Mouse (Mus musculus): ENCODE results near the gene Snrnp40. TPM values are rescaled to one million over a fixed set of nuclear protein-coding genes. Genes with fewer than 3 reads are reported as not detected.
A peak's percentile ranks its signal among the peaks of the same experiment; 100 is the strongest.

The Snrnp40 gene
- 165 and 173 TPM in 2 replicates for polyA plus RNA-seq (2015; fragmentation: Nextera tagmentation; extraction: Ambion mirVana)

DNA sequence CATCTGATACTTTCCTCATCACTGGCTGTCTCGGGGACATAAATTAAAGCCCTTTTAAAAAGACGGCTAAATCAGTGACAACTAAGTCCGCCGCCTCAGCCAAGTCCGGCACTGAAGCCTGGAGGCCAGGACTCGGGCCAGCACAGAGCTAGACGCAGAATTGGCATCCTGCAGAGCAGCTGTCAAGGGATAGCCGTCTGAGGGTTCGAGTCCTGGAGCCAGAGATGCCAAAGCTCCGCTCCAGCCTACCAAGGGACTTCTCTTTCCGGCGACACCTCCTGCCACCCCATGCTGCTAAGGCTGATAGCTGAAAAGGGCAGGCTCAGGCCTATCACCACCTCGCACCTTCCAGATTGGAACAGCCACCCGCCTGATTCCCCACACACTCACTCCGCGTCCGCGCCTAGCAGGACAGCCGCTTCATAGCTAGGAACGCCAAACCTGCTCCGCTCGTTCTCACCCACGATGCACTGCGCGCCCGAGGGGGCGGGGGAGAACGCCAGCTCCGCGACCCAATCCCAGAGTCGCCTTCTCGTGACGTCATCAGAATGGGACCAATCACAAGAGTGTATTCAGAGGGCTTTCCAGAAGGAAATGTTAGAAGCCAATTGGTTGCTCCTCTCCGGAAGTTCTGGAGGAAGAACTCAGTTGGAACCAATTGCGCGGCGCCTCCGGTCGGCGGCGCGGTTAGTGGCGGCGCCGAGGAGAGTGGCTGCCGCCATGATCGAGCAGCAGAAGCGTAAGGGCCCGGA, at the start of gene Snrnp40, which contains the start of gene Zcchc17:
TSS of gene Snrnp40 (plus strand) at position 647 of the 752 bp plus-strand sequence.
TSS of gene Zcchc17 (minus strand) at position 458 of the 752 bp plus-strand sequence.
- Histone ChIP-seq H3K4me2 (peak within 1 kb of the TSS; percentile 84), H3K9me3 (replicated peaks) (no peaks in the 10 kb centered on the region), H3K27ac (peak within 1 kb of the TSS; percentile 81), H3K27me3 (no peaks in the 10 kb centered on the region), H3K9ac (peak within 1 kb of the TSS; percentile 93), H3K36me3 (peaks cover 35% of the 10 kb centered on the region), H3K4me1 (peaks cover 23% of the 10 kb centered on the region), H3K4me3 (replicated peaks) (peak within 1 kb of the TSS; percentile 87)
- ATAC-seq (replicated peaks; ENCODE audit: low FRiP score): peak; percentile 99
- WGBS: under 1% methylated on average over 49 of the region's 49 CpGs

DNA sequence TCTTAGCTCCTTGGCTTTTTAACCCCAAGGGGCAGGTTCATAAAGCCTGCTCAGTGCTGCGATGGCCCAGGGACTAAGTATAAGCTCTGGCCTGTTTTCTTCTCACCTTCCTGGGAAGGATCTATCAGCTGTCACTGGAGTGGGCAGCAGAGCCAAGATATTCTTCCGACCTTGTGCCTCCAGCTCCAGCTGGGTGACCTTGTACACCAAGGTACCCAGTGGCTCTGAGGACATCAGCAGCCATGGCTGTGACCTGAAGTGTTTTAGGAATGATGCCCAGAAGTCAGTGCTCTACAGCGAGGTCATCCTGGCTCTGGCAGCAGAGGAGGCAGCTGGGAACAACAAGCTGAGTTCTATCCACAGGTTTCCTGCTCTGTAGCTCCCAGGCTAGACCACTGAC, 47.4 kb upstream of the Snrnp40 start:
- 88% methylated on average over 3 of the region's 3 CpGs for whole genome bisulfite sequencing
- H3K27me3 ChIP-seq: peaks cover 38% of the 10 kb centered on the region
- no peak for ATAC-seq (replicated peaks; ENCODE audit: low FRiP score)

GRCm38 (mm10) chr4:130313552-130313951, 46.4 kb upstream of the Snrnp40 start:
- Histone ChIP-seq H3K36me3 (peaks cover 26% of the 10 kb centered on the region), H3K27me3 (peaks cover 28% of the 10 kb centered on the region), H3K4me1 (peaks cover 25% of the 10 kb centered on the region), H3K27ac (no peak overlapping the region), H3K9me3 (replicated peaks) (no peaks in the 10 kb centered on the region), H3K4me2 (no peak overlapping the region), H3K9ac (no peak overlapping the region), H3K4me3 (replicated peaks) (no peak overlapping the region)
- no peak for ATAC-seq (replicated peaks; ENCODE audit: low FRiP score)
- 87% methylated on average over 4 of the region's 4 CpGs for WGBS

More for the DNA sequence above, 47.4 kb upstream of the Snrnp40 start:
- peaks cover 36% of the 10 kb centered on the region for H3K4me1 ChIP-seq
- no peak overlapping the region for H3K9ac ChIP-seq
- H3K27ac ChIP-seq: no peak overlapping the region
- no peak overlapping the region for H3K4me3 ChIP-seq (replicated peaks)
- H3K9me3 ChIP-seq (replicated peaks): no peaks in the 10 kb centered on the region
- no peak overlapping the region for H3K4me2 ChIP-seq
- peaks cover 22% of the 10 kb centered on the region for H3K36me3 ChIP-seq

DNA sequence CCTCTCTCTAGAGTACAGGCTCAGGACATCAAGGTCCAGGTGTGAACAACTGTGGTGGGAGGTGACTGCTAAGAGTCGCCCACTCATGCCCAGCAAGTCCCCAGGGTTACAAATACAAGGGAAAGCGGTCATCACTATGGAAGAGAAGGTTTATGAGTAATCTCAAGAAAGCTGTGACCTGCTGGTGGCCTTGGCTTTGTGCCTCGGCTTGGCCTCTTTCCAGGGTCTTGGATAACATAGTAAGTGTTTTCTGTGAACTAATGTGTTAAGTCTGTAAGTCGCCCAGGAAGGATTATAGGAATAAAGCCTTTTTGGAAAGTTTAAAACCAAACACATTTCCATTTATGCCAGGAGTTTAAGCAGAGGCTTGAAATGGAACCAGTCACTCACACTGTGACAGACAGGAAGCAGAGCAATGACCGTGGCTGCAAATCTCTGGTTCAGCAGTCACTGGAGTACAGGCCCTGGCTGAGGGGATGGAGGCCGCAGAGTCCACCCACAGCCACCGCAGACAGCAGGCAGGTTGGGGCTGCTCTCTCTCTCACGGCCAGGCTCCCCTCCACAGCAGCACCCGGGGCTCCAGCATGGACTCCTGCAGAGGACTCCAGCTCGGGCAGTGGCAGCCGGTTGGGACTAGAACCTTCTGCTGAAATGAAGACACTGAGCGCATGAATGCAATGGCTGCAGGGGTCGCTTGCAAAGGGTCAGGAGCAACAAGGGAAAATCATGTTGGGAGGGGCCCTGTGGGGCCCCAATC, 44.0 kb upstream of the Snrnp40 start:
- H3K27ac ChIP-seq: peak overlapping the region; percentile 74
- WGBS: 56% methylated on average over 13 of the region's 13 CpGs

GRCm38 (mm10) chr4:130316691-130317090, 43.2 kb upstream of the Snrnp40 start:
- WGBS: 83% methylated on average over 10 of the region's 10 CpGs
- Histone ChIP-seq H3K9ac (no peak overlapping the region), H3K27me3 (no peaks in the 10 kb centered on the region), H3K36me3 (peaks cover 46% of the 10 kb centered on the region), H3K4me3 (replicated peaks) (no peak overlapping the region), H3K27ac (peak overlapping the region; percentile 74; the same call in 1 of the 2 replicates), H3K4me1 (peaks cover 17% of the 10 kb centered on the region), H3K9me3 (replicated peaks) (no peaks in the 10 kb centered on the region), H3K4me2 (no peak overlapping the region)
- no peak for ATAC-seq (replicated peaks; ENCODE audit: low FRiP score)

More for the DNA sequence above, 44.0 kb upstream of the Snrnp40 start:
- H3K9ac ChIP-seq: no peak overlapping the region
- no peak overlapping the region for H3K4me2 ChIP-seq
- H3K27me3 ChIP-seq: peaks cover 4% of the 10 kb centered on the region; the same call in 1 of the 2 replicates
- peaks cover 41% of the 10 kb centered on the region for H3K36me3 ChIP-seq
- no peak overlapping the region for H3K4me3 ChIP-seq (replicated peaks)
- no peaks in the 10 kb centered on the region for H3K9me3 ChIP-seq (replicated peaks)
- H3K4me1 ChIP-seq: peaks cover 17% of the 10 kb centered on the region
- ATAC-seq (replicated peaks; ENCODE audit: low FRiP score): 0 out of 2 replicates have a peak, but pooled peaks have one; percentile 64

- H3K27me3 ChIP-seq: no peaks in the 10 kb centered on the region
- H3K4me3 ChIP-seq (replicated peaks): no peak overlapping the region
- H3K4me1 ChIP-seq: peaks cover 17% of the 10 kb centered on the region
- H3K9ac ChIP-seq: no peak overlapping the region
- no peak overlapping the region for H3K27ac ChIP-seq
- ATAC-seq (replicated peaks; ENCODE audit: low FRiP score): no peak
- peaks cover 59% of the 10 kb centered on the region for H3K36me3 ChIP-seq
- no peak overlapping the region for H3K4me2 ChIP-seq
- no peaks in the 10 kb centered on the region for H3K9me3 ChIP-seq (replicated peaks)
- 68% methylated on average over 3 of the region's 3 CpGs for WGBS
These were observed 41.8 kb upstream of the Snrnp40 start for GRCm38 (mm10) chr4:130318122-130318521.

- Histone ChIP-seq H3K4me1 (peaks cover 17% of the 10 kb centered on the region), H3K9me3 (replicated peaks) (no peaks in the 10 kb centered on the region), H3K36me3 (peaks cover 66% of the 10 kb centered on the region), H3K27ac (no peak overlapping the region), H3K9ac (no peak overlapping the region), H3K4me3 (replicated peaks) (no peak overlapping the region), H3K4me2 (no peak overlapping the region), H3K27me3 (no peaks in the 10 kb centered on the region)
- no peak for ATAC-seq (replicated peaks; ENCODE audit: low FRiP score)
- 85% methylated on average over 7 of the region's 7 CpGs for WGBS
These were observed 40.4 kb upstream of the Snrnp40 start for GRCm38 (mm10) chr4:130319564-130319963.

GRCm38 (mm10) chr4:130321640-130322039, 38.3 kb upstream of the Snrnp40 start:
- 89% methylated on average over 7 of the region's 7 CpGs for WGBS
- Histone ChIP-seq H3K9me3 (replicated peaks) (no peaks in the 10 kb centered on the region), H3K27ac (no peak overlapping the region), H3K27me3 (no peaks in the 10 kb centered on the region), H3K4me1 (peaks cover 3% of the 10 kb centered on the region), H3K9ac (no peak overlapping the region), H3K4me3 (replicated peaks) (no peak overlapping the region), H3K36me3 (peaks cover 77% of the 10 kb centered on the region), H3K4me2 (no peak overlapping the region)
- ATAC-seq (replicated peaks; ENCODE audit: low FRiP score): no peak

GRCm38 (mm10) chr4:130322567-130322966, 37.4 kb upstream of the Snrnp40 start:
- Histone ChIP-seq H3K9me3 (replicated peaks) (no peaks in the 10 kb centered on the region), H3K27ac (no peak overlapping the region), H3K4me1 (peaks cover 4% of the 10 kb centered on the region; the same call in 1 of the 2 replicates), H3K4me3 (replicated peaks) (no peak overlapping the region), H3K9ac (no peak overlapping the region), H3K4me2 (no peak overlapping the region), H3K36me3 (peaks cover 79% of the 10 kb centered on the region), H3K27me3 (no peaks in the 10 kb centered on the region)
- WGBS: 82% methylated on average over 7 of the region's 7 CpGs
- ATAC-seq (replicated peaks; ENCODE audit: low FRiP score): no peak

- Histone ChIP-seq H3K9me3 (replicated peaks) (no peaks in the 10 kb centered on the region), H3K4me3 (replicated peaks) (no peak overlapping the region), H3K36me3 (peaks cover 85% of the 10 kb centered on the region), H3K4me2 (no peak overlapping the region), H3K4me1 (peaks cover 6% of the 10 kb centered on the region; the same call in 1 of the 2 replicates), H3K27me3 (no peaks in the 10 kb centered on the region), H3K27ac (no peak overlapping the region), H3K9ac (no peak overlapping the region)
- WGBS: 75% methylated on average over 1 of the region's 1 CpGs
- ATAC-seq (replicated peaks; ENCODE audit: low FRiP score): no peak
These were observed 36.8 kb upstream of the Snrnp40 start for GRCm38 (mm10) chr4:130323165-130323564.

GRCm38 (mm10) chr4:130323607-130324006, 36.3 kb upstream of the Snrnp40 start:
- H3K27me3 ChIP-seq: no peaks in the 10 kb centered on the region
- no peak overlapping the region for H3K4me2 ChIP-seq
- H3K9ac ChIP-seq: no peak overlapping the region
- no peaks in the 10 kb centered on the region for H3K9me3 ChIP-seq (replicated peaks)
- H3K36me3 ChIP-seq: peaks cover 85% of the 10 kb centered on the region
- H3K4me3 ChIP-seq (replicated peaks): no peak overlapping the region
- H3K4me1 ChIP-seq: peaks cover 6% of the 10 kb centered on the region; the same call in 1 of the 2 replicates
- ATAC-seq (replicated peaks; ENCODE audit: low FRiP score): no peak
- 69% methylated on average over 5 of the region's 5 CpGs for WGBS
- no peak overlapping the region for H3K27ac ChIP-seq

DNA sequence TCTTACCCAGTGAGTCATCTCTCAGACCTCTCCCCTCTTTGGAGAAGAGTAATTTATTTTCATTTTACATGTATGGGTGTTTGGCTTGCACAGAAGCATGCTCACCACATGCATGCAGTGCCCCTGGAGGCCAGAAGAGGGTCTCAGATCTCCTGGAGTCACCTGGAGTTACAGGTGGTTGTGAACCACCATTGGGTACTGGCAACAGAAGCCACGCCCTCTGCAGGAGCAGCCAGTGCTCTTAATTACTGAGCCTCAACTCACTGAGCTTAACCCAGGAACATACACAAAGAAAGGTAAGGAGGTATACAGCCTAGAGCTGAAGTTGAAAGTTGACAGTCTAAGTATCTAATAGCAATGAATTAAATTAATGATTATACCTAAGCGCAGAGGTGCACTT, 34.5 kb upstream of the Snrnp40 start:
- WGBS: 96% methylated on average over 2 of the region's 2 CpGs
- no peak overlapping the region for H3K27ac ChIP-seq

More for the DNA sequence above, 34.5 kb upstream of the Snrnp40 start:
- no peak for ATAC-seq (replicated peaks; ENCODE audit: low FRiP score)
- Histone ChIP-seq H3K4me3 (replicated peaks) (no peak overlapping the region), H3K9me3 (replicated peaks) (no peaks in the 10 kb centered on the region), H3K27me3 (no peaks in the 10 kb centered on the region), H3K9ac (no peak overlapping the region), H3K4me2 (no peak overlapping the region), H3K4me1 (peaks cover 6% of the 10 kb centered on the region; the same call in 1 of the 2 replicates), H3K36me3 (peaks cover 86% of the 10 kb centered on the region)
